Mouse (Mus musculus) midbrain, embryonic 10.5 days (tissue): Measurements from ENCODE around the gene Mael. TPM values are rescaled to one million over a fixed set of nuclear protein-coding genes. Genes with fewer than 3 reads are reported as not detected.

Experiments
- DNase-seq: peaks from one replicate; pipeline ENCODE4 v3.0.0-alpha.2; 2017; ENCODE audit warnings: low spot score
- H3K27ac ChIP-seq: fragments of 300-500 bp; sonication (generic); replicated peaks from 2 replicates; pipeline ENCODE4 v1.5.1; 2016; ENCODE audit warnings: mild to moderate bottlenecking
- H3K27me3 ChIP-seq: fragments of 300-500 bp; sonication (generic); 2 replicates; pipeline ENCODE4 v1.6.1; 2016; ENCODE audit warnings: low read depth, mild to moderate bottlenecking; ENCODE audit not compliant: poor library complexity, severe bottlenecking
- H3K36me3 ChIP-seq: fragments of 300-500 bp; sonication (generic); 2 replicates; pipeline ENCODE4 v1.6.1; 2016; ENCODE audit warnings: mild to moderate bottlenecking, moderate library complexity
- H3K4me1 ChIP-seq: fragments of 300-500 bp; sonication (generic); 2 replicates; pipeline ENCODE4 v1.6.1; 2016
- H3K4me3 ChIP-seq: fragments of 300-500 bp; sonication (generic); 2 replicates; pipeline ENCODE4 v1.5.1; 2016; ENCODE audit warnings: mild to moderate bottlenecking, moderate library complexity
- H3K9me3 ChIP-seq: fragments of 300-500 bp; sonication (generic); replicated peaks from 2 replicates; pipeline ENCODE4 v1.6.1; 2016; ENCODE audit warnings: mild to moderate bottlenecking
- WGBS: fragments of 180-500 bp; shearing (Covaris S2); methylation state at CpG from one replicate; pipeline ENCODE4 v1.1.7; 2016; 5-methylcytosine and 5-hydroxymethylcytosine counted together
- polyA plus RNA-seq: library from polyadenylated mRNA; unstranded; fragments of >200 nt; fragmentation: Nextera tagmentation; extraction: Ambion mirVana; gene quantifications from 2 replicates; pipeline ENCODE4 v1.2.1, GENCODE M21; 2016

Mael gene
- polyA plus RNA-seq, 1 experiment from 2014 or later = 0.10 TPM

DNA sequence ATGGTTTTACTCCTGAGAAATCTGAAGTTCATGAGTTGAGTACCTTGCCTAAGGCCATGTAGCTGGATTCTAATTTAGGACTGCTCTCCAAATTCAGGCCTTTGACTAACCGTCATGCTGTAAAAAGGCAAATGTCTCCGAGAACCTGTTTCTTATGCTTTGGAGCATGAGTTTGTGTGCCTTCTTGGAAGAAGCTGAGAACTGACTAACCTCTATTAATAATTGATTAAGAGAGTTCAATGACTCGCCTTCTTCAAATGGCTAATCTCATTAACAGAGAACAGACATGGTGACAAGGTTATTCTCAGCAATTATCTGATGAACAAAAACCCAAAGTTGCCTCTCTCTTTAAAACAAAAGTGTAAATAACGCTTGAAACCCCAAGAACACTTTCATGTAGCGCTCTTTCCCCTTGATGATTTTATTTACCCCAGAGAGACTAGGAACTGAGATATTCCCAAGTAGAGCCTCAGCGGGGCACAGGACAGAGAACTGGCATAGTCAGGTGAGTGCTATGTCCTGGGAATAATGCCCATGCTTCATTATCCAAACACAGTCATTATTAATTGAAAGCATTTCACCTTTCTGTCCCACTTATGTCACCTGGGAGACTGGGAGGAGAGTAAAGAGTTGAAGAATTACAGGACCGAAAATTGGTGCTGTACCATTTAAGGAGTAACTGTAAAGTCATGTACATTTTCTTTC, 27.6 kb upstream of the Mael start:
- 89% methylated on average over 7 of the region's 7 CpGs for WGBS
- Histone ChIP-seq H3K9me3 (peaks cover 14% of the 10 kb centered on the region; the same call in 1 of the 2 replicates), H3K27ac (no peak overlapping the region), H3K36me3 (peaks cover 93% of the 10 kb centered on the region), H3K27me3 (no peaks in the 10 kb centered on the region), H3K4me3 (no peak overlapping the region), H3K4me1 (peaks cover 21% of the 10 kb centered on the region)
- no peak for DNase-seq

GRCm38 (mm10) chr1:166259526-166259925, 21.0 kb upstream of the Mael start:
- H3K4me3 ChIP-seq = peak overlapping the region; percentile 5; the same call in 1 of the 2 replicates
- H3K4me1 ChIP-seq = peaks cover 71% of the 10 kb centered on the region
- H3K27ac ChIP-seq = peak overlapping the region; percentile 69
- H3K27me3 ChIP-seq = peaks cover 17% of the 10 kb centered on the region; the same call in 1 of the 2 replicates
- H3K36me3 ChIP-seq = peaks cover 50% of the 10 kb centered on the region
- 81% methylated on average over 6 of the region's 6 CpGs for WGBS
- H3K9me3 ChIP-seq = peaks cover 12% of the 10 kb centered on the region
- no peak for DNase-seq

GRCm38 (mm10) chr1:166256898-166257297, 18.4 kb upstream of the Mael start:
- Histone ChIP-seq H3K4me1 (peaks cover 65% of the 10 kb centered on the region), H3K36me3 (peaks cover 29% of the 10 kb centered on the region), H3K27me3 (peaks cover 33% of the 10 kb centered on the region), H3K4me3 (peak overlapping the region; percentile 77), H3K27ac (peak overlapping the region; percentile 90), H3K9me3 (peaks cover 11% of the 10 kb centered on the region)
- 40% methylated on average over 4 of the region's 4 CpGs for WGBS
- no peak for DNase-seq

- peaks cover 38% of the 10 kb centered on the region for H3K27me3 ChIP-seq
Measured at GRCm38 (mm10) chr1:166256302-166256701, 17.8 kb upstream of the Mael start.

GRCm38 (mm10) chr1:166255651-166256050, 17.1 kb upstream of the Mael start:
- DNase-seq = peak; percentile 52
- Histone ChIP-seq H3K27ac (peak overlapping the region; percentile 90), H3K4me1 (peaks cover 67% of the 10 kb centered on the region), H3K27me3 (peaks cover 38% of the 10 kb centered on the region), H3K4me3 (peak overlapping the region; percentile 77), H3K9me3 (no peaks in the 10 kb centered on the region; the same call in 1 of the 2 replicates), H3K36me3 (peaks cover 16% of the 10 kb centered on the region)
- WGBS = 11% methylated on average over 2 of the region's 2 CpGs

More at GRCm38 (mm10) chr1:166256302-166256701, 17.8 kb upstream of the Mael start:
- peaks cover 5% of the 10 kb centered on the region for H3K9me3 ChIP-seq
- H3K4me3 ChIP-seq = peak overlapping the region; percentile 77
- peak; percentile 65 for DNase-seq
- peaks cover 65% of the 10 kb centered on the region for H3K4me1 ChIP-seq
- WGBS = 0% methylated on average over 6 of the region's 6 CpGs
- H3K36me3 ChIP-seq = peaks cover 23% of the 10 kb centered on the region
- H3K27ac ChIP-seq = peak overlapping the region; percentile 90

- Histone ChIP-seq H3K27me3 (peaks cover 38% of the 10 kb centered on the region), H3K9me3 (no peaks in the 10 kb centered on the region), H3K4me3 (peak overlapping the region; percentile 77), H3K4me1 (peaks cover 64% of the 10 kb centered on the region), H3K36me3 (peaks cover 11% of the 10 kb centered on the region), H3K27ac (peak overlapping the region; percentile 90)
- WGBS = 10% methylated on average over 8 of the region's 8 CpGs
- no peak for DNase-seq
Measured at GRCm38 (mm10) chr1:166255091-166255490, 16.5 kb upstream of the Mael start.

DNA sequence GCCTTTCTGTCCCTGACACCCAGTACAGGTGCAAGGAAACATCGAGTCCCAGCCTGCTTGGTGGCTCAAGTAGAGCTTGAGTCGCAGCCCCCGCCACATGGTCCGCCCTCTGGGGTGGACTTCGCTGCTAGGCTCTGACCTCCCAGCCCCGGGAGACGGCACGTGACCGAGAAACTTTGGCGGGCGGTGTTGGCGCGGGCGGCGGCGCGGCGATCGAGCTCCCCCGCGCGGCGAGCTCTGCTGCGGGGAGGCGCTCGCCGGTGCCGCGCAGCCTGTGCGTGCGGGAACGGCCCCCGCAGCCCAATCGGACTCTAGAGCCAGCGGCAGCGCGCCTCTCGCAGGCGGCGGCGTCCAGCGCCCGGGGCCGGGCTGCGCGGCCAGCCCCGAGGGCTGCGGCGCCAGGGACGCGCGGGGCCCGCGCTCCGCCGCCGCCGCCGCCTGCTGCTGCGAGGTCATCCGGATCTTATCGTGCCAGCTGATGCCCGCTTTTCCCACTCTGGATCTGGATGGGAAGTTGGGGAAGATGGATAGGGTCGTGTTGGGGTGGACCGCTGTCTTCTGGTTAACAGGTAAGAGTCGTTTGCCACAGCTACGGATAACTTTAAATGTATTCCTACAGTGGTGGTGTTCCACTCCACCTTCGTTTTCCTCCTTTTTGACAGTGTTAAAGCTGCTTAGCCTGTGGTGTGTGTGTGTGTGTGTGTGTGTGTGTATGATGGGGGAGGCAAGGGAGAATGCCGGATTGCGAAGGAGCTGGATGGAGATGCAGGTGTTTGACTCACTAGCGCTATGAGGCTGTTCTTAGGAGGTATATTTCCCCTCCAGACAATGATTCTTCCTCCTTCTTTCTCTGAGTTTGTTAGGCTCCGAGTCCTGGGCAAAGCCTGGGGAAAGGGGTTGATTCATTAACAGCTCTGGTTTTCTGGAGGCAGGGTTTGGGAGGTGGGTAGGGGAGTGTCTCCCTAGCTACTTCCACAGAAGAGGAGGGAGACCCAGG, 15.6 kb upstream of the Mael start, which contains the start of gene Ildr2:
Gene Ildr2, plus strand, starts transcription at position 242 of the 997 bp plus-strand sequence.
- peak; percentile 81 for DNase-seq
- H3K36me3 ChIP-seq = 0 out of 2 replicates have a peak, but pooled peaks cover 3% of the 10 kb centered on the region
- no peaks in the 10 kb centered on the region for H3K9me3 ChIP-seq
- WGBS = under 1% methylated on average over 72 of the region's 72 CpGs
- H3K4me3 ChIP-seq = peak within 1 kb of the TSS; percentile 77
- H3K27ac ChIP-seq = peak within 1 kb of the TSS; percentile 90
- H3K4me1 ChIP-seq = peaks cover 57% of the 10 kb centered on the region
- H3K27me3 ChIP-seq = peaks cover 38% of the 10 kb centered on the region

GRCm38 (mm10) chr1:166244285-166244684, 5.7 kb upstream of the Mael start:
- WGBS = 86% methylated on average over 6 of the region's 6 CpGs
- DNase-seq = no peak
- H3K36me3 ChIP-seq = no peaks in the 10 kb centered on the region
- no peaks in the 10 kb centered on the region for H3K27me3 ChIP-seq
- H3K27ac ChIP-seq = no peak overlapping the region
- no peaks in the 10 kb centered on the region for H3K9me3 ChIP-seq
- H3K4me1 ChIP-seq = 0 out of 2 replicates have a peak, but pooled peaks cover 3% of the 10 kb centered on the region
- no peak overlapping the region for H3K4me3 ChIP-seq

DNA sequence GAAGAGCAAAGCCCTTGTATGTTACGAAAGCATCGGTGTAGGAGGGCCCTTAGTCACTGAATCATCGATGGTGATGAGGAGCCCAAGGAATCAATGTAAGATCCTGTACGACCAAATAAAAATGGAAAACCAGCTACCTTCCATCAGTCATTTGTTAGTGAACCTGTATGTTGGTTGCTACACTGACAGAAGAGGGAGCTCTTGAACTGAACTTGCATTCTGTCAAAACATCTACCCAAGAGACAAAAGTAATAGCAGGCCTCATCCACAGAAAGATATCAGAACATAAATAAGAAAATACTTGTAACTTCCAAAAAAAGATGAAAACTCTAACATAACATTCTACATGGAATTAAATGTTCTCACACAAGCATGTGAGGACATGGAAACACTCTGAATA, 24.4 kb downstream of the Mael start:
- WGBS = 88% methylated on average over 4 of the region's 4 CpGs
- Histone ChIP-seq H3K36me3 (no peaks in the 10 kb centered on the region), H3K27ac (no peak overlapping the region), H3K4me3 (no peak overlapping the region), H3K9me3 (no peaks in the 10 kb centered on the region), H3K27me3 (no peaks in the 10 kb centered on the region), H3K4me1 (no peaks in the 10 kb centered on the region)
- DNase-seq = no peak

- Histone ChIP-seq H3K36me3 (no peaks in the 10 kb centered on the region), H3K9me3 (no peaks in the 10 kb centered on the region), H3K4me1 (no peaks in the 10 kb centered on the region), H3K27ac (no peak overlapping the region), H3K27me3 (no peaks in the 10 kb centered on the region), H3K4me3 (no peak overlapping the region)
- 93% methylated on average over 6 of the region's 6 CpGs for WGBS
- DNase-seq = no peak
Measured at GRCm38 (mm10) chr1:166209371-166209770, 29.2 kb downstream of the Mael start.

- Histone ChIP-seq H3K9me3 (no peaks in the 10 kb centered on the region), H3K4me1 (peaks cover 7% of the 10 kb centered on the region), H3K4me3 (no peak overlapping the region), H3K27me3 (no peaks in the 10 kb centered on the region), H3K27ac (no peak overlapping the region), H3K36me3 (no peaks in the 10 kb centered on the region)
- 82% methylated on average over 3 of the region's 3 CpGs for WGBS
- no peak for DNase-seq
Measured at GRCm38 (mm10) chr1:166205159-166205558, 33.4 kb downstream of the Mael start.

- Histone ChIP-seq H3K27ac (no peak overlapping the region), H3K36me3 (no peaks in the 10 kb centered on the region), H3K9me3 (no peaks in the 10 kb centered on the region), H3K4me1 (peaks cover 7% of the 10 kb centered on the region), H3K4me3 (no peak overlapping the region), H3K27me3 (no peaks in the 10 kb centered on the region)
- whole genome bisulfite sequencing = 26% methylated on average over 5 of the region's 5 CpGs
- DNase-seq = no peak
Measured at GRCm38 (mm10) chr1:166204171-166204570, 34.4 kb downstream of the Mael start.
